Mouse (Mus musculus): ENCODE results near the gene Brk1. TPM values are rescaled to one million over a fixed set of nuclear protein-coding genes. Genes with fewer than 3 reads are reported as not detected.

Gene Brk1
- total and polyA plus RNA-seq, 2 experiments from 2014 or later, result 211 to 295 TPM

- Histone ChIP-seq H3K27ac (no peak overlapping the region), H3K9me3 (ENCODE audit: low read length) (no peaks in the 10 kb centered on the region), H3K9ac (replicated peaks; ENCODE audit: low read length) (no peak overlapping the region), H3K4me2 (ENCODE audit: low read depth, low read length) (no peak overlapping the region; the same call in 1 of the 2 replicates), H3K36me3 (ENCODE audit: insufficient read depth, low read length) (no peaks in the 10 kb centered on the region), H3K4me3 (ENCODE audit: low read length) (no peak overlapping the region), H3K27me3 (ENCODE audit: insufficient read depth, low read length) (no peaks in the 10 kb centered on the region), H3K4me1 (ENCODE audit: insufficient read depth, low read length) (no peaks in the 10 kb centered on the region)
- no peak for TF ChIP-seq CTCF (IDR thresholded peaks at IDR 0.05; ENCODE audit: low read depth)
- ATAC-seq (no peak), DNase-seq (ENCODE audit: low spot score) (no peak)
- whole genome bisulfite sequencing, result 83% methylated on average over 4 of the region's 4 CpGs
These were observed 34.6 kb downstream of the Brk1 start for GRCm38 (mm10) chr6:113639201-113639600.

- Histone ChIP-seq H3K27ac (no peak overlapping the region), H3K4me1 (ENCODE audit: insufficient read depth, low read length) (no peaks in the 10 kb centered on the region), H3K9ac (replicated peaks; ENCODE audit: low read length) (no peak overlapping the region), H3K4me2 (ENCODE audit: low read depth, low read length) (no peak overlapping the region), H3K9me3 (ENCODE audit: low read length) (no peaks in the 10 kb centered on the region), H3K27me3 (ENCODE audit: insufficient read depth, low read length) (no peaks in the 10 kb centered on the region), H3K4me3 (ENCODE audit: low read length) (no peak overlapping the region), H3K36me3 (ENCODE audit: insufficient read depth, low read length) (no peaks in the 10 kb centered on the region)
- no peak for DNase-seq (ENCODE audit: low spot score)
- no peak for ATAC-seq
- WGBS, result 82% methylated on average over 8 of the region's 8 CpGs
- TF ChIP-seq CTCF (IDR thresholded peaks at IDR 0.05; ENCODE audit: low read depth), result no peak
These were observed 38.0 kb downstream of the Brk1 start for GRCm38 (mm10) chr6:113642605-113643004.

GRCm38 (mm10) chr6:113643021-113643420, 38.4 kb downstream of the Brk1 start:
- WGBS, result 80% methylated on average over 4 of the region's 4 CpGs

GRCm38 (mm10) chr6:113643967-113644366, 39.4 kb downstream of the Brk1 start:
- H3K9me3 ChIP-seq (ENCODE audit: low read length), result no peaks in the 10 kb centered on the region
- no peak overlapping the region for H3K4me3 ChIP-seq (ENCODE audit: low read length)
- no peak for TF ChIP-seq CTCF (IDR thresholded peaks at IDR 0.05; ENCODE audit: low read depth)
- no peak overlapping the region for H3K27ac ChIP-seq
- H3K27me3 ChIP-seq (ENCODE audit: insufficient read depth, low read length), result no peaks in the 10 kb centered on the region
- H3K4me2 ChIP-seq (ENCODE audit: low read depth, low read length), result no peak overlapping the region
- H3K9ac ChIP-seq (replicated peaks; ENCODE audit: low read length), result no peak overlapping the region
- ATAC-seq, result no peak
- no peaks in the 10 kb centered on the region for H3K36me3 ChIP-seq (ENCODE audit: insufficient read depth, low read length)
- no peaks in the 10 kb centered on the region for H3K4me1 ChIP-seq (ENCODE audit: insufficient read depth, low read length)
- 98% methylated on average over 2 of the region's 2 CpGs for WGBS
- no peak for DNase-seq (ENCODE audit: low spot score)

More at GRCm38 (mm10) chr6:113643021-113643420, 38.4 kb downstream of the Brk1 start:
- ATAC-seq (no peak), DNase-seq (ENCODE audit: low spot score) (no peak)
- H3K36me3 ChIP-seq (ENCODE audit: insufficient read depth, low read length), result no peaks in the 10 kb centered on the region
- no peak overlapping the region for H3K4me2 ChIP-seq (ENCODE audit: low read depth, low read length)
- TF ChIP-seq CTCF (IDR thresholded peaks at IDR 0.05; ENCODE audit: low read depth), result no peak
- no peaks in the 10 kb centered on the region for H3K9me3 ChIP-seq (ENCODE audit: low read length)
- H3K27me3 ChIP-seq (ENCODE audit: insufficient read depth, low read length), result no peaks in the 10 kb centered on the region
- no peak overlapping the region for H3K27ac ChIP-seq
- no peak overlapping the region for H3K4me3 ChIP-seq (ENCODE audit: low read length)
- H3K4me1 ChIP-seq (ENCODE audit: insufficient read depth, low read length), result no peaks in the 10 kb centered on the region
- no peak overlapping the region for H3K9ac ChIP-seq (replicated peaks; ENCODE audit: low read length)

- TF ChIP-seq CTCF (IDR thresholded peaks at IDR 0.05; ENCODE audit: low read depth), result no peak
- 77% methylated on average over 8 of the region's 8 CpGs for WGBS
- Histone ChIP-seq H3K27me3 (ENCODE audit: insufficient read depth, low read length) (no peaks in the 10 kb centered on the region), H3K4me1 (ENCODE audit: insufficient read depth, low read length) (no peaks in the 10 kb centered on the region), H3K27ac (peak overlapping the region; percentile 26; the same call in 1 of the 2 replicates), H3K9ac (replicated peaks; ENCODE audit: low read length) (no peak overlapping the region), H3K4me2 (ENCODE audit: low read depth, low read length) (no peak overlapping the region), H3K4me3 (ENCODE audit: low read length) (no peak overlapping the region), H3K9me3 (ENCODE audit: low read length) (no peaks in the 10 kb centered on the region), H3K36me3 (ENCODE audit: insufficient read depth, low read length) (no peaks in the 10 kb centered on the region)
- ATAC-seq (no peak), DNase-seq (ENCODE audit: low spot score) (peak; percentile 12)
These were observed 40.2 kb downstream of the Brk1 start for GRCm38 (mm10) chr6:113644808-113645207.

- TF ChIP-seq CTCF (IDR thresholded peaks at IDR 0.05; ENCODE audit: low read depth), result no peak
- Histone ChIP-seq H3K27me3 (ENCODE audit: insufficient read depth, low read length) (no peaks in the 10 kb centered on the region), H3K4me3 (ENCODE audit: low read length) (no peak overlapping the region), H3K36me3 (ENCODE audit: insufficient read depth, low read length) (no peaks in the 10 kb centered on the region), H3K9me3 (ENCODE audit: low read length) (no peaks in the 10 kb centered on the region), H3K27ac (no peak overlapping the region; the same call in 1 of the 2 replicates), H3K9ac (replicated peaks; ENCODE audit: low read length) (no peak overlapping the region), H3K4me1 (ENCODE audit: insufficient read depth, low read length) (no peaks in the 10 kb centered on the region), H3K4me2 (ENCODE audit: low read depth, low read length) (no peak overlapping the region)
- DNase-seq (ENCODE audit: low spot score), result peak; percentile 29
- no peak for ATAC-seq
- 74% methylated on average over 7 of the region's 7 CpGs for WGBS
These were observed 45.0 kb downstream of the Brk1 start for GRCm38 (mm10) chr6:113649346-113650196.

GRCm38 (mm10) chr6:113650197-113650640, 45.6 kb downstream of the Brk1 start:
- ATAC-seq (no peak), DNase-seq (ENCODE audit: low spot score) (no peak)
- 60% methylated on average over 4 of the region's 4 CpGs for WGBS
- Histone ChIP-seq H3K4me3 (ENCODE audit: low read length) (no peak overlapping the region), H3K9ac (replicated peaks; ENCODE audit: low read length) (no peak overlapping the region), H3K36me3 (ENCODE audit: insufficient read depth, low read length) (no peaks in the 10 kb centered on the region), H3K9me3 (ENCODE audit: low read length) (no peaks in the 10 kb centered on the region), H3K4me2 (ENCODE audit: low read depth, low read length) (no peak overlapping the region), H3K27ac (no peak overlapping the region; the same call in 1 of the 2 replicates), H3K4me1 (ENCODE audit: insufficient read depth, low read length) (no peaks in the 10 kb centered on the region), H3K27me3 (ENCODE audit: insufficient read depth, low read length) (no peaks in the 10 kb centered on the region)
- no peak for TF ChIP-seq CTCF (IDR thresholded peaks at IDR 0.05; ENCODE audit: low read depth)

All from hindbrain, postnatal 0 days (tissue).